Mouse (Mus musculus) neural tube, embryonic 13.5 days (tissue): ENCODE measurements around the gene Gtpbp4. TPM values are rescaled to one million over a fixed set of nuclear protein-coding genes. Genes with fewer than 3 reads are reported as not detected.
"Not testable (repeated sequence)": the region's sequence is repeated elsewhere in the genome, so short reads cannot be mapped to it uniquely, and the experiment has no call there.

Experiments
- ATAC-seq: fragments of 200-750 bp; cut with Nextera tagmentation; 2 replicates; pipeline ENCODE4 v1.8.0; 2017; ENCODE audit warnings: low read depth, mild to moderate bottlenecking, moderate TSS enrichment, moderate library complexity
- H3K27ac ChIP-seq: fragments of 300-500 bp; sonication (generic); replicated peaks from 2 replicates; pipeline ENCODE4 v1.5.1; 2015; ENCODE audit warnings: moderate library complexity, mild to moderate bottlenecking, inconsistent platforms
- H3K27me3 ChIP-seq: fragments of 300-500 bp; sonication (generic); 2 replicates; pipeline ENCODE4 v1.6.1; 2015; ENCODE audit warnings: mild to moderate bottlenecking, inconsistent platforms
- H3K36me3 ChIP-seq: fragments of 300-500 bp; sonication (generic); 2 replicates; pipeline ENCODE4 v1.6.1; 2015; ENCODE audit warnings: mild to moderate bottlenecking, inconsistent platforms
- H3K4me1 ChIP-seq: fragments of 300-500 bp; sonication (generic); replicated peaks from 2 replicates; pipeline ENCODE4 v1.6.1; 2015; ENCODE audit warnings: inconsistent platforms
- H3K4me2 ChIP-seq: fragments of 300-500 bp; sonication (generic); 2 replicates; pipeline ENCODE4 v1.6.1; 2015; ENCODE audit warnings: inconsistent platforms, mild to moderate bottlenecking, moderate library complexity
- H3K4me3 ChIP-seq: fragments of 300-500 bp; sonication (generic); 2 replicates; pipeline ENCODE4 v1.5.1; 2015; ENCODE audit warnings: mild to moderate bottlenecking, inconsistent platforms
- H3K9ac ChIP-seq: fragments of 300-500 bp; sonication (generic); 2 replicates; pipeline ENCODE4 v1.6.1; 2015; ENCODE audit warnings: moderate library complexity, mild to moderate bottlenecking, inconsistent platforms
- H3K9me3 ChIP-seq: fragments of 300-500 bp; sonication (generic); 2 replicates; pipeline ENCODE4 v1.6.1; 2016; ENCODE audit warnings: inconsistent platforms
- WGBS: fragments of 180-500 bp; shearing (Covaris S2); methylation state at CpG from one replicate; pipeline ENCODE4 v1.1.7; 2015; 5-methylcytosine and 5-hydroxymethylcytosine counted together
- polyA plus RNA-seq: library from polyadenylated mRNA; unstranded; fragments of >200 nt; fragmentation: Nextera tagmentation; extraction: Ambion mirVana; gene quantifications from 2 replicates; pipeline ENCODE4 v1.2.1, GENCODE M21; 2015

Gene Gtpbp4
- polyA plus RNA-seq, 1 experiment from 2014 or later: 71.8 TPM

DNA sequence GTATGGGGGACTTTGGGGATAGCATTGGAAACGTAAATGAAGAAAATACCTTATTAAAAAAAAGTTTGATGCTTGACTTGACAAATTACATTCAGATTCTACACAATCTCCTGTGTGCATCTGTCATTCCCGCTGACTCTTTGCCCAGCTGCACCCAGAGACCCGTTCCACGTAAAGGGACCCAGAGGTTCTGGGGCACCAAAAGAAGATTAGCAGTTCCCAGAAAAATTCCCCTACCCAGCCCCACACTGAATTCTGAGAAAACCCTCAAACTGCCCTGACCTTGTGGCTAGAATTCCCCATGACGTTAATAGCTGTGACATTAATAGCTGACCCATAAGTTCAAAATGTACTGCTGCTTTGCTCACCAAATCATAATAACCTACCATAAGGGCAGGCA is 30.7 kb downstream of the Gtpbp4 start:
- no peaks in the 10 kb centered on the region for H3K27me3 ChIP-seq
- WGBS: 97% methylated on average over 5 of the region's 5 CpGs

DNA sequence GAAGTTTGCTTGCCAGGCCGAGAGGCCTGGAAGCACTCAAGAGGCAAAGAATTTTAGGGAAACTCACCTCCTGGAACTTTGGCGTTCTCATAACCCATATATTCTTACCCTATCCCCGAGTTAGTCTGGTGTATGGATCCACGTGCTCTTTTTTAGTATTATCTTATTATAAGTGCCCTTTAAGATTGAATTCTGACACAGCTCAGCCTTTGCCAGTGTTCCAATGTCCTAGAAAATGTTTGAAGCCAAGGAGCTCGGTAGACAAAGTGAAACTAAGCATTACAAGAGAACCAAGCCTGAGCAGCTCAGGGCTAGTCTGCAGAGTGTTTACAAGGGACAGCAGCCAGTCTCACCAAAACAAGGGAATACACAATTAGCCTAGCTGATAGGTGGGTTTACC is 33.6 kb downstream of the Gtpbp4 start:
- H3K4me2 ChIP-seq, H3K36me3 ChIP-seq, H3K4me3 ChIP-seq, H3K9me3 ChIP-seq, H3K27ac ChIP-seq, H3K4me1 ChIP-seq, H3K9ac ChIP-seq, H3K27me3 ChIP-seq, ATAC-seq: not testable (repeated sequence)
- WGBS: 37% methylated on average over 5 of the region's 5 CpGs

More for the DNA sequence above, 30.7 kb downstream of the Gtpbp4 start:
- Histone ChIP-seq H3K9me3 (no peaks in the 10 kb centered on the region), H3K9ac (no peak overlapping the region), H3K4me1 (no peaks in the 10 kb centered on the region), H3K4me2 (no peak overlapping the region), H3K27ac (no peak overlapping the region), H3K4me3 (no peak overlapping the region), H3K36me3 (peaks cover 32% of the 10 kb centered on the region)
- no peak for ATAC-seq

DNA sequence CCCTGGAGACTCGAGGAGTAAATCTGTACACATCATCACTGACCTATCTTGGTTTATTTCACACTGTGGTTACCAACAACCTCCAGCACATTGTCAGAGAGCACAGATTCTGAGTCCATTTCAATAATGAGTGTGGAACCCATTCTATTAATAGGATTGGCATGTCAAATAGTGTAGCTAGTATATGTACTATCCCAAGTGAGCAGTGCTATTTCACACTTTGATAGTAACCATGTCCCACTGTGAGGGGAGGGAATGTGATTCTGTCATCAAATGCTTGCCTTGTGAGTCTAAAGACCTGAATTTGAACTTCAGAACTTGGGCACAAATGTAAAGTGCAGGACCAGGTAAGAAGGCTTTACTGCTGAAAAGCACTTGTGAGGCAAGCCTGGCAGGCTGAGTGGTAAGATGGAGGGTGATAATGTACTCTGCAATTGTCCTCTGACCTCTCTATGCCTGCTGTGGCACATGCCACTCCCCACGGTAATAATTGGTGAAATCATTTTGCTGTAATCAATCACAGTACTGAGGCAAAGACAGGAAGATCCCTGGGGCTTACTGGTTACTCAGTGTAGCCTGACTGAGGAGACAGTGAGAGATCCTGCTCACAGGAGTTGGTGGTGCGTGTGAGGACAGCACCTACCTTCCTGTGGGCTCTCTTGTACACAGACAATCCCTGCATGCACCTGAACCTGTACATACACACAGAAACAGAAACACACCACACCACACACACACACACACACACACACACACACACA is 34.6 kb downstream of the Gtpbp4 start:
- not testable (repeated sequence) for H3K9ac ChIP-seq, H3K27ac ChIP-seq, H3K4me3 ChIP-seq, H3K4me2 ChIP-seq, H3K36me3 ChIP-seq, H3K9me3 ChIP-seq, H3K27me3 ChIP-seq, ATAC-seq, H3K4me1 ChIP-seq
- 69% methylated on average over 3 of the region's 3 CpGs for WGBS

DNA sequence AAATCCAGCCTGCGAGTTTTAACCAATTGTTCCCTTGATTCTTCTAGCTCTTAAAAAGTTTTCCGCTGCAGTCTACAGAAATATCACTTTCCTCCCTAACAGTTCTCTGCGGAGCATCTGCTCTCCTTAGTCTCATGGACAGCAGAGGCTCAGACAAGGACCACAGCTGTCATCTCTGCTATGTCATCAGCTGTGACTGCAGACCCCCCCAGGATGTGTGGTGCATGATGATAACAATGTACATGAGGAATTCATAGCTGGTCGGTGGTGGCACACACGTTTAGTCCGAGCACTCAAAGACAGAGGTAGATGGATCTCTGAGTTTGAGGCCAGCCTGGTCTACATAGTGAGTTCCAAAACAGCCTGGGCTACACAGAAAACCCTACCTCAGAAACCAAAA is 36.3 kb downstream of the Gtpbp4 start:
- H3K27me3 ChIP-seq, H3K9ac ChIP-seq, H3K9me3 ChIP-seq, H3K36me3 ChIP-seq, H3K27ac ChIP-seq, H3K4me3 ChIP-seq, ATAC-seq, H3K4me2 ChIP-seq, H3K4me1 ChIP-seq: not testable (repeated sequence)
- 92% methylated on average over 6 of the region's 6 CpGs for WGBS

DNA sequence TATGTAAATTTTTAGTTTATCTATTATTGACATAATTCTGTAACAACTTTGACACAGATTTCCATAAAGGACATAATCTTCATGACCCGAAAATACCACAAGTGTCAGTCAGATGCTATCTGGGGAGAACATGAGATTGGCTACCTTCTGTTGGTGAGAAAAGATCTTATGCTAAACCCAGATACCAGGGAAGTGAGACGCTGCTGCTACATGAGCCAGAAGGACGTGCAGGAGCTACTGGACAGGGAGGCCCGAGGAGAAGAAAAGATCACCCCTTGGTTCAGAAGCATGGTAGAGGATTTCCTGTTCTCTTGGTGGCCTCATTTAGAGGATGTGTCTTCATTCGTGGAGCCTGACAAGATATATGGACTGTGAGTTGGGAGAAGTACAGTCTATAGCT is 36.8 kb downstream of the Gtpbp4 start:
- not testable (repeated sequence) for H3K4me3 ChIP-seq, H3K36me3 ChIP-seq, H3K9me3 ChIP-seq, H3K27ac ChIP-seq, H3K4me2 ChIP-seq, H3K9ac ChIP-seq, H3K4me1 ChIP-seq, ATAC-seq, H3K27me3 ChIP-seq
- WGBS: 40% methylated on average over 1 of the region's 5 CpGs

DNA sequence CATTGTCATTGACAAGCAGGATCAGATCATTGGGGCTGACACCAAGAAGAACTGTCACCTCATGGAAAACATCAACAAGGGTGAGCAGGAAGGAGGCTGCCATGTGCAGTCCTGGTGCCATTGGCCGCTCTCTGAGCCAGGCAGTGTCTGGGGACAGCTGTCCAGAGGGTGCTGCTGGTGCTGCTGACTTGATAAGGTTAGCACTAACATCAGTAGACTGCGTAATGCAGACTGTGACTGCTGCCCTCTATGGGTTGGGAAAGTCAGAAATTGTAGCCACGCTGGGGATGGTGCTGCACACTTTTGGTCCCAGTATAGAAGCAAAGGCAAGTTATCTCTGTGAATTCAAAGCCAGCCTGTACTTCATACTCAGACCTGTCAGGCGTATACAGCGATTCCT is 39.0 kb downstream of the Gtpbp4 start:
- not testable (repeated sequence) for H3K27ac ChIP-seq, H3K9me3 ChIP-seq, H3K9ac ChIP-seq, H3K4me3 ChIP-seq, H3K4me2 ChIP-seq, H3K36me3 ChIP-seq, H3K4me1 ChIP-seq, ATAC-seq, H3K27me3 ChIP-seq
- WGBS: no CpG with 5 or more reads among the region's 5 CpGs

DNA sequence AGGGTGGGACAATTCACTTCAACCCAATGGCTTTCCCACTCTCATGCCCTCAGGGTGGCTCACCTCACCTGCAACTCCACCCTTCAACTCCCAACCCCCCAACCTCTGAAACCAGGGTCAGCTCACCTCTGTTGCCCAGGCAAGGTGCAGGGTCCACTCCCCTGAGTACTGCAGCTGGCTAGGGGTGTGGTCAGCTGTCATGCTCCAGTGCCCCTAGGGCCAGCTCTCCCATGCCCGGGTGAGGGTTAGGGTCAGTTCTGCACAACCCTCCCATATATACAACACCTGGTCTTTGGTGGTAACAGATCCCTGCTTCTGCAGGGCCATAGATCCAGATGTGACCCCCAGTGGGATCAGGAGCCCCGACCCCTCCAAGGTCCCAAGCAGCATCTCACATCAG is 40.8 kb downstream of the Gtpbp4 start:
- WGBS: 80% methylated on average over 2 of the region's 2 CpGs
- ATAC-seq, H3K4me1 ChIP-seq, H3K36me3 ChIP-seq, H3K4me2 ChIP-seq, H3K27me3 ChIP-seq, H3K27ac ChIP-seq, H3K4me3 ChIP-seq, H3K9me3 ChIP-seq, H3K9ac ChIP-seq: not testable (repeated sequence)

DNA sequence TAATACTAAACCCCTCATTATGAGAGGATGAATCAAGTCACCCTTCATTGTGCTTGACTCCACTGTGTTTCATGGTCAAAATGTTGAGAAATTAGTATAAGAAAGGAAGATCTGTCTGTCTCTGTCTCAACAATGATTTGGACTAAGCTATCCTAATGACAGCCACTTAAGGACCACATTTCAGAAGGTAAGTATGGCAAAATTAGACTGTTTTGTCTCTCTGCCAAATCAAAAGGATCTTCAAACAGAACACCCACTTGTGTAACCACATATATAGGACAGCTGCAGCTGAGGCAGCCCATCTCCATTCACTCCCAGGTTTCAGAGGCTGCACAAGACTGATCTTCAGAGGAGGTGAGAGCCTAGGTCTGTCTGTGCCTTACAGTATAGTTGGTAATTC is 43.3 kb downstream of the Gtpbp4 start, which contains the start of gene Idi2:
Gene Idi2 (plus strand): TSS at position 301 of the 400 bp plus-strand sequence.
- not testable (repeated sequence) for H3K4me2 ChIP-seq, H3K4me1 ChIP-seq, H3K27me3 ChIP-seq, H3K9ac ChIP-seq, H3K27ac ChIP-seq, ATAC-seq, H3K4me3 ChIP-seq, H3K9me3 ChIP-seq, H3K36me3 ChIP-seq

DNA sequence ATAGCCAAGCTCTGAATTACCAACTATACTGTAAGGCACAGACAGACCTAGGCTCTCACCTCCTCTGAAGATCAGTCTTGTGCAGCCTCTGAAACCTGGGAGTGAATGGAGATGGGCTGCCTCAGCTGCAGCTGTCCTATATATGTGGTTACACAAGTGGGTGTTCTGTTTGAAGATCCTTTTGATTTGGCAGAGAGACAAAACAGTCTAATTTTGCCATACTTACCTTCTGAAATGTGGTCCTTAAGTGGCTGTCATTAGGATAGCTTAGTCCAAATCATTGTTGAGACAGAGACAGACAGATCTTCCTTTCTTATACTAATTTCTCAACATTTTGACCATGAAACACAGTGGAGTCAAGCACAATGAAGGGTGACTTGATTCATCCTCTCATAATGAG is 47.8 kb downstream of the Gtpbp4 start, which contains the start of gene Gm9745:
Gene Gm9745 (minus strand): TSS at position 101 of the 400 bp plus-strand sequence.
- not testable (repeated sequence) for H3K27ac ChIP-seq, H3K4me3 ChIP-seq, H3K36me3 ChIP-seq, H3K9ac ChIP-seq, ATAC-seq, H3K4me1 ChIP-seq, H3K27me3 ChIP-seq, H3K4me2 ChIP-seq, H3K9me3 ChIP-seq

DNA sequence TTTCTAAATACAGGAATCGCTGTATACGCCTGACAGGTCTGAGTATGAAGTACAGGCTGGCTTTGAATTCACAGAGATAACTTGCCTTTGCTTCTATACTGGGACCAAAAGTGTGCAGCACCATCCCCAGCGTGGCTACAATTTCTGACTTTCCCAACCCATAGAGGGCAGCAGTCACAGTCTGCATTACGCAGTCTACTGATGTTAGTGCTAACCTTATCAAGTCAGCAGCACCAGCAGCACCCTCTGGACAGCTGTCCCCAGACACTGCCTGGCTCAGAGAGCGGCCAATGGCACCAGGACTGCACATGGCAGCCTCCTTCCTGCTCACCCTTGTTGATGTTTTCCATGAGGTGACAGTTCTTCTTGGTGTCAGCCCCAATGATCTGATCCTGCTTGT is 52.1 kb downstream of the Gtpbp4 start:
- not testable (repeated sequence) for ATAC-seq, H3K9ac ChIP-seq, H3K4me3 ChIP-seq

DNA sequence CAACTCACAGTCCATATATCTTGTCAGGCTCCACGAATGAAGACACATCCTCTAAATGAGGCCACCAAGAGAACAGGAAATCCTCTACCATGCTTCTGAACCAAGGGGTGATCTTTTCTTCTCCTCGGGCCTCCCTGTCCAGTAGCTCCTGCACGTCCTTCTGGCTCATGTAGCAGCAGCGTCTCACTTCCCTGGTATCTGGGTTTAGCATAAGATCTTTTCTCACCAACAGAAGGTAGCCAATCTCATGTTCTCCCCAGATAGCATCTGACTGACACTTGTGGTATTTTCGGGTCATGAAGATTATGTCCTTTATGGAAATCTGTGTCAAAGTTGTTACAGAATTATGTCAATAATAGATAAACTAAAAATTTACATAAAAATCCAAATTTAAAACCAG is 54.2 kb downstream of the Gtpbp4 start:
- H3K4me1 ChIP-seq, H3K9ac ChIP-seq, H3K27ac ChIP-seq, H3K4me2 ChIP-seq, H3K4me3 ChIP-seq, ATAC-seq, H3K9me3 ChIP-seq, H3K27me3 ChIP-seq, H3K36me3 ChIP-seq: not testable (repeated sequence)
- 67% methylated on average over 1 of the region's 5 CpGs for WGBS

More for the DNA sequence above, 52.1 kb downstream of the Gtpbp4 start:
- H3K4me2 ChIP-seq, H3K36me3 ChIP-seq, H3K4me1 ChIP-seq, H3K27ac ChIP-seq, H3K27me3 ChIP-seq, H3K9me3 ChIP-seq: not testable (repeated sequence)
- WGBS: no CpG with 5 or more reads among the region's 5 CpGs

DNA sequence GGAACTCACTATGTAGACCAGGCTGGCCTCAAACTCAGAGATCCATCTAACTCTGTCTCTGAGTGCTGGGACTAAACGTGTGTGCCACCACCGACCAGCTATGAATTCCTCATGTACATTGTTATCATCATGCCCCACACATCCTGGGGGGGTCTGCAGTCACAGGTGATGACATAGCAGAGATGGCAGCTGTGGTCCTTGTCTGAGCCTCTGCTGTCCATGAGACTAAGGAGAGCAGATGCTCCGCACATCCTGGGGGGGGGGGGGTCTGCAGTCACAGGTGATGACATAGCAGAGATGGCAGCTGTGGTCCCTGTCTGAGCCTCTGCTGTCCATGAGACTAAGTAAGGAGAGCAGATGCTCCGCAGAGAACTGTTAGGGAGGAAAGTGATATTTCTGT is 54.8 kb downstream of the Gtpbp4 start:
- H3K27ac ChIP-seq, H3K9ac ChIP-seq, H3K4me1 ChIP-seq, H3K4me3 ChIP-seq, ATAC-seq, H3K27me3 ChIP-seq, H3K9me3 ChIP-seq, H3K4me2 ChIP-seq, H3K36me3 ChIP-seq: not testable (repeated sequence)
- 87% methylated on average over 4 of the region's 4 CpGs for WGBS

DNA sequence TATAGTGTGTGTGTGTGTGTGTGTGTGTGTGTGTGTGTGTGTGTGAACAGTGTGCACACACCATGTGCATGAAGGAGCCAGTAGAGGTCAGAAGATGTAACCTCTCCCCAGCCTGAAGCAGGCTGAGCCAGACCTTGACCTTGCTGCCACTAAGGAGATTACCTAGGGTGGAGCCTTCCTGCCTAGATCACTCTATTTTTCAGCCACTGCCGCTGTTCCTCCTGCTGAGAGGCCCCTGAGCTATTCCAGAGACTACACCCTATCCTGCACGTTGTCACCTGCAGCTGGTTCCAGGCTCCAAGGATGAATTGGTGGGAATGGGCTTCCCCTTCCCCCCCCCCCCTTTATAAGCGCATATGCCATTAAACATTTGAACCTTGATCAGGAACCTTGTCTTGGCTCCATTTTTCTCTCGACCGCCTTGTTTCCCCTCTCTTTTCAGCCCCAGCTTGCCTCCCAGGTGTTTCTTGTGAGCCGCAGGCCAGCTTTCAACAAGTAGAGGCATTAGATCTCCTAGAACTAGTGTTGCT is 58.2 kb downstream of the Gtpbp4 start:
- H3K9ac ChIP-seq, H3K27ac ChIP-seq, H3K9me3 ChIP-seq, H3K4me2 ChIP-seq, H3K27me3 ChIP-seq, H3K4me3 ChIP-seq, ATAC-seq, H3K4me1 ChIP-seq, H3K36me3 ChIP-seq: not testable (repeated sequence)
- WGBS: 82% methylated on average over 6 of the region's 6 CpGs
